Mouse (Mus musculus) bone marrow, adult 2 months (tissue): ENCODE measurements around the gene C8a.

Source experiments
- CTCF ChIP-seq: fragments of 200-500 bp; IDR thresholded peaks from 2 replicates; pipeline ENCODE4 v1.5.1; 2011; ENCODE audit warnings: low read length, control low read depth; ENCODE audit not compliant: control insufficient read depth, insufficient read depth
- POLR2A ChIP-seq: fragments of 200-500 bp; IDR thresholded peaks from 2 replicates; pipeline ENCODE4 v1.6.1; 2011; ENCODE audit warnings: low read depth, mild to moderate bottlenecking, control low read depth, low read length, borderline replicate concordance; ENCODE audit not compliant: control insufficient read depth

DNA sequence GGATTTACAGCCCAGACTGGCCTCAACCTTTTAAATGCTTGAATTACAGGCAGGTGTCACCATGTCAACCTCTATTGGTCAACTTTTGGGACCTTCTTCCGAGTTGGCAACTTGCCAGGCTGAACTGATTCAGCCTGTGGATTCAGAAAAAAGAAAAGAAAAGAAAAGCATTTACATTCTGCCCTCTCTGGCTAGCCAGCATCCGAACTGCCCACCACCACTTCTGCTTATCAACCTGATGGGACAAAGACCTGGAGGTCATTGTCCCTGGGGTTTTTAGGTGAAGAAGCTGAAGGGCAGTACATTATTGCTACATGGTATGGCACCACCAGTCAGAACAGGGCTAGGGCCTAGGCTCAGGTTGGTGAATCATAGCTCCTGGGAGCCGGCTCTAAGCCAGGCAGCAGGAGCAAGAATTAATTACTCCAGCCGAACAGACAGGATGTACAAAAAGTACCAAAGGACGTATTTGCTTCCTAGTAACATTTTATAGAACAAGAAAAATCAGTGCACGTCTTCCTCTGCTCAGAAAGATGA lies 38.6 kb upstream of the C8a start:
- TF ChIP-seq CTCF, result no peak
- TF ChIP-seq POLR2A, result no peak
